Mouse (Mus musculus) brain, embryonic 14.5 days (tissue): Measurements from ENCODE around the gene Hecw2. TPM values are rescaled to one million over a fixed set of nuclear protein-coding genes. Genes with fewer than 3 reads are reported as not detected.

Experiments
- DNase-seq: peaks from one replicate; pipeline ENCODE4 v3.0.0-alpha.2; 2011; ENCODE audit warnings: low read depth
- CTCF ChIP-seq: fragments of 200-500 bp; IDR thresholded peaks from 2 replicates; pipeline ENCODE4 v1.5.1; 2012; ENCODE audit warnings: inconsistent platforms, mild to moderate bottlenecking, moderate library complexity, borderline replicate concordance; ENCODE audit not compliant: insufficient read depth, insufficient read length; ENCODE audit errors: extremely low read depth
- POLR2A ChIP-seq: fragments of 200-500 bp; IDR thresholded peaks from 2 replicates; pipeline ENCODE4 v1.6.1; 2012; ENCODE audit warnings: mild to moderate bottlenecking, inconsistent platforms, borderline replicate concordance; ENCODE audit not compliant: poor library complexity, insufficient read depth, insufficient read length, severe bottlenecking; ENCODE audit errors: extremely low read depth
- polyA plus RNA-seq: library from polyadenylated mRNA; depleted of rRNA; stranded (reverse); fragments of >200 nt; gene quantifications from 2 replicates; pipeline ENCODE4 v1.2.3, GENCODE M21; 2012

Gene Hecw2
- polyA plus RNA-seq, 1 experiment: 4.7 TPM

DNA sequence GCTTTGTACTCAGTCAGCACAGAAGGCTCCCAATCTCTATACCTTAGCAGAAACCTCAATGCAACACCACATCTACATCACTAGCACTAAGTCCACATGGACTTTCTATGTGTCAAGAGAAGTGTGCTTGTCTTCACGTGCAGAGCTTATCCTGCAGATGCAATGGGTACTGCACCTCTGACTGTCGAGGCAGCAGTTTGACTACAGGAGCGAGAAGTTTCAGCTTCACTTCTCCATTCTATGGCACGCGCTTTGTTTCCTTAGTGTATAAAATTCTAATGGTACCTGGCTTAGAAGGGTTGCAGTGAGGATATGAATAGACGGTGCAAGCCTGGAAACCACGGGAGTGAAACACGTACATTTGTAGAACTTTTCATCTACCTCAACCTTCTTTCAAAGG lies 218.9 kb downstream of the Hecw2 start:
- DNase-seq: no peak

DNA sequence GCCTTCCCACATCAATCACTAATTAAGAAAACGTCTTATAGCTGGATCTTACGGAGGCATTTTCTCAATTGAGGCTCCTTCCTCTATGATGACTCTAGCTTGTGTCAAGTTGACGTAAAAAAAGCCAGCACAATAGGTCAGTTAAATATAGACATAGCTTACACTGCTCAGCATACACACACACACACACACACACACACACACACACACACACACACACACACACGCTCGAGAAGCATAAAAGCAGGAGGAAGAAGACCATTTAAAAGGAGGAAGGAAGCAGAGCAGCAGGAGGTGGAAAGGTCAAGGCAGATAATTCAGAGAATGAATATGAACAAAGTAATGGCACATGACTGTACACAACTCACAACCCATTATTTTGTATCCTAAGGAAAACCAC lies 220.0 kb downstream of the Hecw2 start:
- DNase-seq: no peak
- TF ChIP-seq POLR2A (no peak), CTCF (no peak)

More for the DNA sequence above, 218.9 kb downstream of the Hecw2 start:
- TF ChIP-seq CTCF (no peak), POLR2A (no peak)

- DNase-seq: no peak
- TF ChIP-seq POLR2A (no peak), CTCF (no peak)
Observed at GRCm38 (mm10) chr1:53970326-53970977, 224.5 kb downstream of the Hecw2 start.

DNA sequence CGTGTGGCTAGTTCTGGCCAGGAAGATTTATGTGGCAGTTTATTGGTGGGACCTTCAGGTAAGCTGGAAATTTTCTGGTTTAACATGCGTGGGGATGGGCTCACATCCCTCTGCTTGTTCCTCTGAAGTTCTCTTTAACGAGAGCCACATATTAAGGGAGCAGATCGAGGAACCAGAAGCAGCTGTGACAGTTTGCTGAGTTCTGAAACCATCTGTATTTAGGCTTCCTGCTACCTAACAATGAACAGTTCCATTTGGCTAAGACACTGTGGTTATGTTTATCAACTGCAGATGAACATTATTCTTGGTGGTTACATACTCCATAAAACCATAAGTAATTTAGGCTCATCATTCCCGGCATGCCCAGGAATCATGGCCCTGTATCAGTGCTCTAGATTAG lies 242.6 kb downstream of the Hecw2 start:
- DNase-seq: no peak
- TF ChIP-seq CTCF (no peak), POLR2A (no peak)

- DNase-seq: no peak
- TF ChIP-seq CTCF (no peak), POLR2A (no peak)
Observed at GRCm38 (mm10) chr1:53945815-53946214, 249.2 kb downstream of the Hecw2 start.

- DNase-seq: no peak
- TF ChIP-seq CTCF: no peak
- TF ChIP-seq POLR2A: no peak
Observed at GRCm38 (mm10) chr1:53942468-53942867, 252.5 kb downstream of the Hecw2 start.

DNA sequence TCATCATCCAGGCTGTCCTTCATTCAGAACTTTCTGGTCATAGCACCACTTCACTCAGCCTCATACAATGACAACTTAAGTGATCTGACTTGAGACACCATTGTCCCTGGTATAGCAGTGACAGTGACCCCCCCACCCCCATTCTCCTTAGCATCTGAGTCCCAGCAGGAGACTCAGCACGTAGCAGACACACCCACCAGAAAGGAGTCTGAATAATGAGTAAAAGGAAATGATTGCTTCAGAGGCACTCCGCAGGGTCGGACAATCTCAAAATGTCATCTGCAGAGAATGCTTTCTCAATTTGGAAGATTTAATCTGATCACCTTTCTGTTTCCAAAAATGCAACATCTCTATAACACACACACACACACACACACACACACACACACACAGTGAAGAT lies 253.4 kb downstream of the Hecw2 start:
- no peak for DNase-seq
- no peak for TF ChIP-seq POLR2A
- no peak for TF ChIP-seq CTCF

DNA sequence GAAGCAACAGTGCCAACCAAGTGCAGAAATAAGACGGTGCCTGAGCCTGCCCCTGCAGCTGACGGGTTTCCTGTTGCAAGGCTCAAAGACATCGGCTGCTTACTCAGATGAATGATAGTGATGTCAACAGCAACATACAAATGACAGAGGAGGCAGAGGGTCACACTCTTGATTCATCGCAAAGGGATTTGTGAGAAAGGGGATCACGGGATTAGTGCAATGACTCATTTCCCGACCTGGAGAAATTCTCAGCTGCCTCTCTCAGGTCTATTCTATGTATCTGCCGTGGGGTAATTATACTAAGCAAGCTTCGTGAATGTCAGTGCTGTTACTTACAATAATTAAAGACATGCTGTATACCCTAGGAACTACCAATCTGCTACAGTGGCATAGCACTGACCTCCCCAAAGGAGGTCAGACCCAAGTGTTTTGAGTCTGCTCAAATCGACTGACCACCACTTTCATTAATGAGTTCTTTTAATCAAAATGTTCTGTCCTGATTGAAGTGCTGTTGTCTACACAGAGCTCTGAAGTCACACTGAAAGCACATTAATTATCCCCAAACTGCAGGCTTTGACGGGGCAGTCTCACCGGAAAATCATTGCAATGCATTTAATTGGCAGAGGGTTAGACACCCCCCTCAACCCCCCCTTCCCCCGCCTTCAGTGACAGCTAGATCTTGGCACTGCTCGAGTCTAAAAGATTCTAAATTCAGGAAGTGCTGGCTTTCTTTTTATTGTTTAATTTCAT lies 254.5 kb downstream of the Hecw2 start:
- TF ChIP-seq CTCF (no peak), POLR2A (no peak)
- DNase-seq: peak; percentile 80

DNA sequence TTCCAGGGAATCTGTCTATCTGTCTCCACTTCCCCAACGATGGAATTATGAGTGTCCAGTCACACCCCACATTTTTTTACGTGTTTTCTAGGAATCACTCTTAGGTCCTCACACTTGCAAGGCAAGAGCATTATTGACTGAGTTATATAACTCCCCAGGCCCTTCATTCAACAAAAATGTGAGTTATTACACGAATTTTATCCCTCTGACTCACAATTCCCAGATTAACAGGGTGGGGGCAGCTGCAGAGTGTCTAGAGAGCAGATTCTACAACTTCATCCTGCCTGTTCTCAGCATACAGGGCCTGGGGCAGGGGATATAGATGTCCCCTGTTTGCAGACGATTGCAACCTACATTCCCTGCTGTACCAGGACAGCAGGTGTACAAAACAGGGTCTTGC lies 255.7 kb downstream of the Hecw2 start:
- TF ChIP-seq POLR2A (no peak), CTCF (no peak)
- DNase-seq: no peak

- DNase-seq: no peak
- TF ChIP-seq CTCF (no peak), POLR2A (no peak)
Observed at GRCm38 (mm10) chr1:53933308-53933707, 261.7 kb downstream of the Hecw2 start.

DNA sequence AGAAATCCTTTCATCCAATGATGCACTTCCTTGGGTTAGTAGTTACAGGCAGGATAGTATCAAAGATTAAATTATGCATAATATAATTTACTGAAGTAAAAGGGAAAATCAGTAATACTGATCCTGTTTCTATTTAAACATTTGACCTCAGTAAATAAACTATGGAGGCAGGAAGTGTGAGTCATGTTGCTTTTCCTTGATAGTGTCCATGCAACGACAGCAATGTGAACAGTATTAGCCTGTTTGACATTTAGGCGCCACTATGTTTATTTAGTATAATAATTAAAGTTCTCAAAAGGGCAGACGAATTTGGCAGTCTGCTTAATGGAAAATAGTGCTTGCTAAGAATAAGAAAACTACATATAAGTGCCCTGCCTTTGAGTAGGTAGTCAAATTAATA lies 263.7 kb downstream of the Hecw2 start:
- DNase-seq: no peak
- TF ChIP-seq POLR2A (no peak), CTCF (no peak)

GRCm38 (mm10) chr1:53927605-53928004 lies 267.4 kb downstream of the Hecw2 start:
- peak; percentile 69 for DNase-seq
- TF ChIP-seq POLR2A (no peak), CTCF (peak; percentile 63; the same call in 1 of the 2 replicates)
